Mouse (Mus musculus): ENCODE results near the gene St7. TPM values are rescaled to one million over a fixed set of nuclear protein-coding genes. Genes with fewer than 3 reads are reported as not detected.

Gene St7
- polyA plus RNA-seq, 1 experiment from 2014 or later, result 23.8 TPM

DNA sequence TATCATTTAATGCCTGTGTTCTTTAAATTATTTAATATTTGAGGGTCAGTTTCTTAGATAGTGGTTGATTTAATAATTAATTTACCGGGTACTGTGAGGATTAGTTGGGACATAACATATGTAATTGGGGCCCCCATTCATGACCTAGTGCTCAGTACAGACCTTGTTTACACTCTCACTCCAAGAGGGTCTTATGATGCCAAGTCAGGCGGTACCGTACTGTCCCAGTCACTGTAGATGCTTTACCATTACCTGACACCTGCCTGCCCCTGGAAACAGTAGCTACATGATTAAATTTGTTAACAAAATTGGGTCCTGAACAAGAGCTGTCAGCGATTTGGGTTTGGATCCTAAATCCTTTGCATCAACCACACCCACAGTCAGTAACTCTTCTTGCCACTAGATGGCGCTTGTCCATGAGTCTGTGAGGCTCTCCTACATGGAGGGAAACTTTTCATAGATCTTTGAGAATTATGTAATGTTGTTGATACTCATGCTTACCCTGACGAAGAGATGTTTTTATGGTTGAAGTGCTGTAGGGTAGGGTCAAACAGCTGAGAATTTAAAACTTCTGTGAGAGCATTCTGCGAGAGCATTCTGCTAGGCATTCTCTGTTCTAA is 33.2 kb downstream of the St7 start:
- Histone ChIP-seq H3K4me1 (peaks cover 18% of the 10 kb centered on the region), H3K27me3 (ENCODE audit: low read depth, poor library complexity, severe bottlenecking) (no peaks in the 10 kb centered on the region), H3K27ac (replicated peaks) (no peak overlapping the region), H3K9me3 (replicated peaks) (no peaks in the 10 kb centered on the region), H3K4me3 (no peak overlapping the region), H3K36me3 (no peaks in the 10 kb centered on the region)
- WGBS, result 46% methylated on average over 7 of the region's 7 CpGs
- DNase-seq (ENCODE audit: low spot score), result peak; percentile 39

DNA sequence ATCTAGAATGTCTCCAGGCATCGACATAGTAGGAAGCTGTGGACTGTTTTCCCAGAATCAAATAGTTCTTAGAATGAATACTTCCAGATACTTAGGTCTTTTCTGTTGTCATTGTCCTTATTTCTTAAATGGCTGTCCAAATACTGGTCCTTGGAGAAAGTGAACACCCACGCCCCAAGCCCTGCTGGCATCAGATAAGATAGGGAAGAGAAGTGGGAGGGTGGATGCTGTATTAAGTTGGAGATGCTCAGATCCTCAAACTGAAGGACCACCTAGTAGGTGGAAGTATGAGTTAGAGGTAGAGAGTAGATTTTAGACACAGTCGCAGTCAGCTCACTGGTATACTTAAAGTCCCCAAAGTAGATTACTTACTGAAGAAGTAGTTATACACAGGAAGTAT is 34.5 kb downstream of the St7 start:
- Histone ChIP-seq H3K9me3 (replicated peaks) (no peaks in the 10 kb centered on the region), H3K4me1 (peaks cover 5% of the 10 kb centered on the region; the same call in 1 of the 2 replicates), H3K4me3 (no peak overlapping the region), H3K36me3 (no peaks in the 10 kb centered on the region), H3K27me3 (ENCODE audit: low read depth, poor library complexity, severe bottlenecking) (no peaks in the 10 kb centered on the region), H3K27ac (replicated peaks) (no peak overlapping the region)
- DNase-seq (ENCODE audit: low spot score), result no peak
- WGBS, result 92% methylated on average over 3 of the region's 3 CpGs

- no peak for DNase-seq (ENCODE audit: low spot score)
- Histone ChIP-seq H3K4me1 (peaks cover 8% of the 10 kb centered on the region; the same call in 1 of the 2 replicates), H3K27me3 (ENCODE audit: low read depth, poor library complexity, severe bottlenecking) (no peaks in the 10 kb centered on the region), H3K27ac (replicated peaks) (no peak overlapping the region), H3K4me3 (no peak overlapping the region), H3K9me3 (replicated peaks) (no peaks in the 10 kb centered on the region), H3K36me3 (no peaks in the 10 kb centered on the region)
- 85% methylated on average over 9 of the region's 9 CpGs for whole genome bisulfite sequencing
Observed at GRCm38 (mm10) chr6:17727891-17728790, 35.4 kb downstream of the St7 start.

GRCm38 (mm10) chr6:17730122-17730521 is 37.4 kb downstream of the St7 start:
- H3K27ac ChIP-seq (replicated peaks), result no peak overlapping the region
- WGBS, result 91% methylated on average over 6 of the region's 6 CpGs
- H3K27me3 ChIP-seq (ENCODE audit: low read depth, poor library complexity, severe bottlenecking), result no peaks in the 10 kb centered on the region
- H3K4me3 ChIP-seq, result no peak overlapping the region
- no peak for DNase-seq (ENCODE audit: low spot score)
- peaks cover 8% of the 10 kb centered on the region; the same call in 1 of the 2 replicates for H3K4me1 ChIP-seq
- H3K9me3 ChIP-seq (replicated peaks), result no peaks in the 10 kb centered on the region
- H3K36me3 ChIP-seq, result no peaks in the 10 kb centered on the region

GRCm38 (mm10) chr6:17731694-17732093 is 39.0 kb downstream of the St7 start:
- Histone ChIP-seq H3K4me1 (peaks cover 8% of the 10 kb centered on the region; the same call in 1 of the 2 replicates), H3K36me3 (no peaks in the 10 kb centered on the region), H3K27ac (replicated peaks) (no peak overlapping the region), H3K9me3 (replicated peaks) (no peaks in the 10 kb centered on the region), H3K27me3 (ENCODE audit: low read depth, poor library complexity, severe bottlenecking) (no peaks in the 10 kb centered on the region), H3K4me3 (no peak overlapping the region)
- DNase-seq (ENCODE audit: low spot score), result no peak
- 79% methylated on average over 5 of the region's 5 CpGs for WGBS

DNA sequence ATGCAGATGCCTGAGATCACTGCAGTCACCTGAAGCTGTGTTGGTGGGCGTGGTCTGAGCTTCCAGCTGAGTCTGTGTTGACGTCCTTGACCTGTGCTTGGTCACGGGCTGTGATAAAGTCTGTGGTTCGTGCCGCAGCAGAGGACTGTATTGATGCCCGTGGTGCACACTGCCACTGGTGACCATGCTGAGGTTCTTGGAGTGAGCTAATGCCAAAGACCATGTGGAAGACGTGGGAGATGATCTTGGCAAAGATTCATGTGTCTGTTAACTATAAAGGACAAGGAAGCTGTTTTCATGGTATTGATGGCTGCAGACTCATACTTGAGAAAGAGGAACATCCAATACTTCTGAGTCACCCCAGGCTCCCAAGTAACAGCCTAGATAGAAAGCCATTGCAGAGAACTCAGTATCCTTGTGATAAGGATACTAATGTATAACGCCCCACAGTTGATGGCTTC is 41.2 kb downstream of the St7 start:
- no peak overlapping the region for H3K27ac ChIP-seq (replicated peaks)
- no peaks in the 10 kb centered on the region for H3K27me3 ChIP-seq (ENCODE audit: low read depth, poor library complexity, severe bottlenecking)
- 86% methylated on average over 8 of the region's 8 CpGs for WGBS
- no peaks in the 10 kb centered on the region for H3K36me3 ChIP-seq
- H3K4me3 ChIP-seq, result no peak overlapping the region
- peaks cover 3% of the 10 kb centered on the region; the same call in 1 of the 2 replicates for H3K4me1 ChIP-seq
- no peak for DNase-seq (ENCODE audit: low spot score)
- no peaks in the 10 kb centered on the region for H3K9me3 ChIP-seq (replicated peaks)

GRCm38 (mm10) chr6:17737262-17737948 is 44.7 kb downstream of the St7 start:
- no peak overlapping the region for H3K4me3 ChIP-seq
- 91% methylated on average over 8 of the region's 8 CpGs for WGBS

DNA sequence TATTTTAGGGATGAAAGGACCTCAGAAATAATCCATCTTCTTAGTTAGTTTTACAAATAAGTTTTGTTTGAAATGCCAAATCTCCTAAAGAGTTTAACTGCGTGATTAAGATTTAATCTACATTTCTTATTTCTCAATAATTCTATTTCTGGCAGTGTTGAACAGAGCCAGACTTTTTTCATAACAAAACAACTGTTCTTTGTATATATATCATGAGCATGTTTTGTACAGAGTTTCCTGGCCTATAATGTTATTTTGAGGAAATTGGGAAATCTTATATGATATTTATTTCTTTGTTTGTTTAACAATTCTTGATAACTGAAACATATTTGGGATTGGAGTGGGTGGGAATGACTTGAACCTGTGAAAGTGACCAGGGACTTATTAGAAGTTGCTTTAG is 47.4 kb downstream of the St7 start:
- Histone ChIP-seq H3K4me3 (no peak overlapping the region), H3K9me3 (replicated peaks) (no peaks in the 10 kb centered on the region), H3K27ac (replicated peaks) (no peak overlapping the region), H3K36me3 (no peaks in the 10 kb centered on the region), H3K4me1 (no peaks in the 10 kb centered on the region), H3K27me3 (ENCODE audit: low read depth, poor library complexity, severe bottlenecking) (no peaks in the 10 kb centered on the region)
- 96% methylated on average over 1 of the region's 1 CpGs for WGBS
- no peak for DNase-seq (ENCODE audit: low spot score)

More at GRCm38 (mm10) chr6:17737262-17737948, 44.7 kb downstream of the St7 start:
- Histone ChIP-seq H3K36me3 (no peaks in the 10 kb centered on the region), H3K9me3 (replicated peaks) (no peaks in the 10 kb centered on the region), H3K27me3 (ENCODE audit: low read depth, poor library complexity, severe bottlenecking) (no peaks in the 10 kb centered on the region), H3K27ac (replicated peaks) (no peak overlapping the region), H3K4me1 (peaks cover 3% of the 10 kb centered on the region; the same call in 1 of the 2 replicates)
- no peak for DNase-seq (ENCODE audit: low spot score)

- no peaks in the 10 kb centered on the region for H3K4me1 ChIP-seq
- no peaks in the 10 kb centered on the region for H3K36me3 ChIP-seq
- DNase-seq (ENCODE audit: low spot score), result no peak
- no peaks in the 10 kb centered on the region for H3K9me3 ChIP-seq (replicated peaks)
- H3K27ac ChIP-seq (replicated peaks), result no peak overlapping the region
- H3K27me3 ChIP-seq (ENCODE audit: low read depth, poor library complexity, severe bottlenecking), result no peaks in the 10 kb centered on the region
- 94% methylated on average over 6 of the region's 6 CpGs for WGBS
- H3K4me3 ChIP-seq, result no peak overlapping the region
Observed at GRCm38 (mm10) chr6:17741639-17742038, 48.9 kb downstream of the St7 start.

- no peaks in the 10 kb centered on the region for H3K9me3 ChIP-seq (replicated peaks)
- H3K27ac ChIP-seq (replicated peaks), result no peak overlapping the region
- H3K4me3 ChIP-seq, result no peak overlapping the region
- no peaks in the 10 kb centered on the region for H3K27me3 ChIP-seq (ENCODE audit: low read depth, poor library complexity, severe bottlenecking)
- no peaks in the 10 kb centered on the region for H3K36me3 ChIP-seq
- H3K4me1 ChIP-seq, result no peaks in the 10 kb centered on the region
- DNase-seq (ENCODE audit: low spot score), result no peak
- 95% methylated on average over 4 of the region's 4 CpGs for WGBS
Observed at GRCm38 (mm10) chr6:17742209-17742608, 49.5 kb downstream of the St7 start.

DNA sequence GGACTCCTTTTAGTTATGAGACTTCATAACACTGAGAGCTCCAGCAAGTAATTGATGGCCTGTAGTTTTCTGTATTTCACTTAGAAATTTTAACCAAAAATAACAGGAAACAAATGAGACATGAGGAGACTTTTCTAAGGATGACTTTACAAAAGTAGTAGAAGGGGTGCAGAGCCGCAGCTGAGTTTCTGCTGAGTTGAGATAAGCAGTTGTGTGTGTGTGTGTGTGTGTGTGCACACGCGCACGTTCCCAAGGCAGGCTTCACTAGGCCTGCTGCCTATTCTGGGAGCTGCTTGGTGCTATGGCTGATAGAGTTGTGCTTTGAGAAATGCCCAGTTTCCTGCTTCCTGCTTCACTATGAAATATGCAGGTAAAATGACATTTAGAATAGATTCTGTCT is 50.6 kb downstream of the St7 start:
- no peaks in the 10 kb centered on the region for H3K36me3 ChIP-seq
- WGBS, result 94% methylated on average over 4 of the region's 4 CpGs
- H3K4me1 ChIP-seq, result peaks cover 1% of the 10 kb centered on the region; the same call in 1 of the 2 replicates
- no peak overlapping the region for H3K27ac ChIP-seq (replicated peaks)
- no peaks in the 10 kb centered on the region for H3K27me3 ChIP-seq (ENCODE audit: low read depth, poor library complexity, severe bottlenecking)
- no peak overlapping the region for H3K4me3 ChIP-seq
- no peaks in the 10 kb centered on the region for H3K9me3 ChIP-seq (replicated peaks)
- no peak for DNase-seq (ENCODE audit: low spot score)

- Histone ChIP-seq H3K27me3 (ENCODE audit: low read depth, poor library complexity, severe bottlenecking) (no peaks in the 10 kb centered on the region), H3K4me3 (no peak overlapping the region), H3K36me3 (no peaks in the 10 kb centered on the region), H3K27ac (replicated peaks) (no peak overlapping the region), H3K4me1 (peaks cover 36% of the 10 kb centered on the region), H3K9me3 (replicated peaks) (no peaks in the 10 kb centered on the region)
- 95% methylated on average over 13 of the region's 13 CpGs for WGBS
- DNase-seq (ENCODE audit: low spot score), result no peak
Observed at GRCm38 (mm10) chr6:17747724-17748123, 55.0 kb downstream of the St7 start.

Measured in midbrain, embryonic 10.5 days (tissue).